Mouse (Mus musculus): ENCODE data around the gene Dnajc7. TPM values are rescaled to one million over a fixed set of nuclear protein-coding genes. Genes with fewer than 3 reads are reported as not detected.
"Not testable (repeated sequence)": the region's sequence is repeated elsewhere in the genome, so short reads cannot be mapped to it uniquely, and the experiment has no call there.

Gene Dnajc7
- polyA plus RNA-seq, 1 experiment from 2014 or later = 295 TPM

GRCm38 (mm10) chr11:100628862-100629352 lies 8.9 kb upstream of the Dnajc7 start:
- H3K27me3 ChIP-seq = no peaks in the 10 kb centered on the region
- 0 out of 2 replicates have a peak overlapping the region, but pooled peaks have one; percentile 13 for H3K27ac ChIP-seq (replicated peaks)
- WGBS = 50% methylated on average over 13 of the region's 13 CpGs
- no peaks in the 10 kb centered on the region for H3K9me3 ChIP-seq
- H3K36me3 ChIP-seq = peaks cover 22% of the 10 kb centered on the region
- peaks cover 19% of the 10 kb centered on the region for H3K4me1 ChIP-seq
- H3K4me2 ChIP-seq (replicated peaks) = no peak overlapping the region
- no peak overlapping the region; the same call in 1 of the 2 replicates for H3K9ac ChIP-seq (replicated peaks)
- H3K4me3 ChIP-seq = no peak overlapping the region
- no peak for ATAC-seq (replicated peaks)

GRCm38 (mm10) chr11:100628056-100628455 lies 8.1 kb upstream of the Dnajc7 start:
- H3K27ac ChIP-seq (replicated peaks) = no peak overlapping the region
- WGBS = 89% methylated on average over 5 of the region's 5 CpGs

GRCm38 (mm10) chr11:100626701-100627195 lies 6.8 kb upstream of the Dnajc7 start:
- H3K4me2 ChIP-seq (replicated peaks) = no peak overlapping the region
- H3K4me1 ChIP-seq = peaks cover 28% of the 10 kb centered on the region
- H3K27me3 ChIP-seq = no peaks in the 10 kb centered on the region
- H3K9me3 ChIP-seq = no peaks in the 10 kb centered on the region
- WGBS = 28% methylated on average over 9 of the region's 9 CpGs
- no peak overlapping the region for H3K9ac ChIP-seq (replicated peaks)
- no peak for ATAC-seq (replicated peaks)
- H3K4me3 ChIP-seq = no peak overlapping the region
- no peak overlapping the region for H3K27ac ChIP-seq (replicated peaks)
- peaks cover 22% of the 10 kb centered on the region for H3K36me3 ChIP-seq

More at GRCm38 (mm10) chr11:100628056-100628455, 8.1 kb upstream of the Dnajc7 start:
- H3K4me2 ChIP-seq (replicated peaks) = no peak overlapping the region
- no peak overlapping the region for H3K4me3 ChIP-seq
- H3K36me3 ChIP-seq = peaks cover 22% of the 10 kb centered on the region
- ATAC-seq (replicated peaks) = no peak
- no peaks in the 10 kb centered on the region for H3K27me3 ChIP-seq
- no peaks in the 10 kb centered on the region for H3K9me3 ChIP-seq
- no peak overlapping the region for H3K9ac ChIP-seq (replicated peaks)
- peaks cover 27% of the 10 kb centered on the region for H3K4me1 ChIP-seq

GRCm38 (mm10) chr11:100625754-100626700 lies 6.1 kb upstream of the Dnajc7 start:
- peaks cover 28% of the 10 kb centered on the region for H3K4me1 ChIP-seq
- H3K9ac ChIP-seq (replicated peaks) = no peak overlapping the region
- H3K36me3 ChIP-seq = peaks cover 22% of the 10 kb centered on the region
- H3K4me3 ChIP-seq = no peak overlapping the region
- WGBS = 92% methylated on average over 23 of the region's 23 CpGs
- no peak overlapping the region for H3K4me2 ChIP-seq (replicated peaks)
- H3K27ac ChIP-seq (replicated peaks) = no peak overlapping the region
- no peaks in the 10 kb centered on the region for H3K9me3 ChIP-seq
- ATAC-seq (replicated peaks) = no peak
- no peaks in the 10 kb centered on the region for H3K27me3 ChIP-seq

- Histone ChIP-seq H3K27ac (replicated peaks) (no peak overlapping the region), H3K4me3 (peak overlapping the region; percentile 82), H3K4me1 (peaks cover 30% of the 10 kb centered on the region), H3K9ac (replicated peaks) (0 out of 2 replicates have a peak overlapping the region, but pooled peaks have one; percentile 90), H3K4me2 (replicated peaks) (peak overlapping the region; percentile 71), H3K27me3 (no peaks in the 10 kb centered on the region), H3K9me3 (no peaks in the 10 kb centered on the region), H3K36me3 (peaks cover 22% of the 10 kb centered on the region)
- WGBS = 42% methylated on average over 5 of the region's 5 CpGs
- no peak for ATAC-seq (replicated peaks)
Measured at GRCm38 (mm10) chr11:100623867-100624266, 3.9 kb upstream of the Dnajc7 start.

GRCm38 (mm10) chr11:100622714-100623113 lies 2.7 kb upstream of the Dnajc7 start:
- under 1% methylated on average over 24 of the region's 24 CpGs for WGBS
- Histone ChIP-seq H3K27ac (replicated peaks) (peak overlapping the region; percentile 78), H3K4me1 (peaks cover 32% of the 10 kb centered on the region), H3K4me2 (replicated peaks) (peak overlapping the region; percentile 71), H3K27me3 (no peaks in the 10 kb centered on the region), H3K4me3 (peak overlapping the region; percentile 82), H3K9ac (replicated peaks) (peak overlapping the region; percentile 90), H3K36me3 (peaks cover 22% of the 10 kb centered on the region), H3K9me3 (no peaks in the 10 kb centered on the region)
- peak; percentile 57 for ATAC-seq (replicated peaks)

- no peaks in the 10 kb centered on the region for H3K27me3 ChIP-seq
- no peaks in the 10 kb centered on the region for H3K9me3 ChIP-seq
- peak overlapping the region; percentile 93 for H3K27ac ChIP-seq (replicated peaks)
- H3K9ac ChIP-seq (replicated peaks) = peak overlapping the region; percentile 91
- H3K36me3 ChIP-seq = 0 out of 2 replicates have a peak, but pooled peaks cover under 1% of the 10 kb centered on the region
- peak; percentile 98 for ATAC-seq (replicated peaks)
- peak overlapping the region; percentile 93 for H3K4me3 ChIP-seq
- H3K4me2 ChIP-seq (replicated peaks) = peak overlapping the region; percentile 91
- under 1% methylated on average over 40 of the region's 40 CpGs for WGBS
- peaks cover 35% of the 10 kb centered on the region for H3K4me1 ChIP-seq
Measured at GRCm38 (mm10) chr11:100619485-100619975, 438 bp downstream of the Dnajc7 start.

GRCm38 (mm10) chr11:100618761-100619484 lies 1.0 kb downstream of the Dnajc7 start, which contains the start of gene Nkiras2:
Gene Nkiras2, plus strand, starts transcription at chr11:100619244.
- H3K9ac ChIP-seq (replicated peaks) = peak within 1 kb of the TSS; percentile 91
- H3K27me3 ChIP-seq = no peaks in the 10 kb centered on the region
- under 1% methylated on average over 36 of the region's 36 CpGs for WGBS
- peak within 1 kb of the TSS; percentile 93 for H3K27ac ChIP-seq (replicated peaks)
- no peaks in the 10 kb centered on the region for H3K9me3 ChIP-seq
- peak within 1 kb of the TSS; percentile 91 for H3K4me2 ChIP-seq (replicated peaks)
- H3K4me3 ChIP-seq = peak within 1 kb of the TSS; percentile 93
- peak; percentile 56 for ATAC-seq (replicated peaks)
- H3K36me3 ChIP-seq = no peaks in the 10 kb centered on the region
- H3K4me1 ChIP-seq = peaks cover 30% of the 10 kb centered on the region

GRCm38 (mm10) chr11:100617480-100617879 lies 2.5 kb downstream of the Dnajc7 start:
- peak overlapping the region; percentile 85; the same call in 1 of the 2 replicates for H3K4me2 ChIP-seq (replicated peaks)
- H3K4me1 ChIP-seq = peaks cover 21% of the 10 kb centered on the region
- WGBS = 91% methylated on average over 4 of the region's 4 CpGs
- H3K36me3 ChIP-seq = no peaks in the 10 kb centered on the region
- no peak overlapping the region for H3K27ac ChIP-seq (replicated peaks)
- H3K9me3 ChIP-seq = no peaks in the 10 kb centered on the region
- H3K27me3 ChIP-seq = no peaks in the 10 kb centered on the region
- H3K9ac ChIP-seq (replicated peaks) = no peak overlapping the region
- no peak for ATAC-seq (replicated peaks)
- peak overlapping the region; percentile 93; the same call in 1 of the 2 replicates for H3K4me3 ChIP-seq

GRCm38 (mm10) chr11:100616836-100617235 lies 3.1 kb downstream of the Dnajc7 start:
- not testable (repeated sequence) for ATAC-seq (replicated peaks); H3K9me3 ChIP-seq; H3K27me3 ChIP-seq; H3K4me3 ChIP-seq; H3K9ac ChIP-seq (replicated peaks); H3K4me2 ChIP-seq (replicated peaks); H3K36me3 ChIP-seq; H3K27ac ChIP-seq (replicated peaks)
- WGBS = 92% methylated on average over 7 of the region's 7 CpGs
- H3K4me1 ChIP-seq = peaks cover 21% of the 10 kb centered on the region

GRCm38 (mm10) chr11:100616332-100616731 lies 3.6 kb downstream of the Dnajc7 start:
- peaks cover 21% of the 10 kb centered on the region for H3K4me1 ChIP-seq
- H3K4me2 ChIP-seq (replicated peaks) = no peak overlapping the region
- H3K27me3 ChIP-seq = no peaks in the 10 kb centered on the region
- ATAC-seq (replicated peaks) = no peak
- H3K27ac ChIP-seq (replicated peaks) = no peak overlapping the region
- no peaks in the 10 kb centered on the region for H3K9me3 ChIP-seq
- no peak overlapping the region for H3K9ac ChIP-seq (replicated peaks)
- 86% methylated on average over 5 of the region's 5 CpGs for WGBS
- no peaks in the 10 kb centered on the region for H3K36me3 ChIP-seq
- no peak overlapping the region for H3K4me3 ChIP-seq

Measured in forebrain, embryonic 15.5 days (tissue).